Mouse (Mus musculus) neural tube, embryonic 11.5 days (tissue): ENCODE results near the gene Aplp1. TPM values are rescaled to one million over a fixed set of nuclear protein-coding genes. Genes with fewer than 3 reads are reported as not detected.
A peak's percentile ranks its signal among the peaks of the same experiment; 100 is the strongest.

ENCODE experiments used
- ATAC-seq: fragments of 200-750 bp; cut with Nextera tagmentation; 2 replicates; pipeline ENCODE4 v1.8.0; 2017; ENCODE audit warnings: moderate number of reproducible peaks, mild to moderate bottlenecking, moderate TSS enrichment, moderate library complexity; ENCODE audit not compliant: insufficient read depth, low FRiP score, low TSS enrichment
- DNase-seq: peaks from one replicate; pipeline ENCODE4 v3.0.0-alpha.2; 2015; ENCODE audit warnings: low spot score
- H3K27ac ChIP-seq: fragments of 300-500 bp; sonication (generic); 2 replicates; pipeline ENCODE4 v1.5.1; 2014; ENCODE audit warnings: low read depth, mild to moderate bottlenecking, low read length
- H3K27me3 ChIP-seq: fragments of 300-500 bp; sonication (generic); 2 replicates; pipeline ENCODE4 v1.6.1; 2014; ENCODE audit warnings: mild to moderate bottlenecking, low read length, mixed read lengths; ENCODE audit not compliant: control insufficient read depth, insufficient read depth
- H3K36me3 ChIP-seq: fragments of 300-500 bp; sonication (generic); 2 replicates; pipeline ENCODE4 v1.6.1; 2014; ENCODE audit warnings: mild to moderate bottlenecking, low read length, moderate library complexity, mixed read lengths; ENCODE audit not compliant: control insufficient read depth, insufficient read depth
- H3K4me1 ChIP-seq: fragments of 300-500 bp; sonication (generic); 2 replicates; pipeline ENCODE4 v1.6.1; 2014; ENCODE audit warnings: low read length, mixed read lengths; ENCODE audit not compliant: control insufficient read depth, insufficient read depth
- H3K4me2 ChIP-seq: fragments of 300-500 bp; sonication (generic); 2 replicates; pipeline ENCODE4 v1.6.1; 2014; ENCODE audit warnings: low read depth, mild to moderate bottlenecking, moderate library complexity
- H3K4me3 ChIP-seq: fragments of 300-500 bp; sonication (generic); 2 replicates; pipeline ENCODE4 v1.5.1; 2014; ENCODE audit warnings: low read depth, low read length
- H3K9ac ChIP-seq: fragments of 300-500 bp; sonication (generic); 2 replicates; pipeline ENCODE4 v1.6.1; 2014; ENCODE audit warnings: mild to moderate bottlenecking, low read length
- H3K9me3 ChIP-seq: fragments of 300-500 bp; sonication (generic); 2 replicates; pipeline ENCODE4 v1.6.1; 2016; ENCODE audit warnings: low read length; ENCODE audit not compliant: control insufficient read depth
- WGBS: fragments of 180-500 bp; shearing (Covaris S2); extraction: QIAGEN DNeasy Blood & Tissue Kit; methylation state at CpG from one replicate; pipeline ENCODE4 v1.1.7; 2014; 5-methylcytosine and 5-hydroxymethylcytosine counted together
- polyA plus RNA-seq: library from polyadenylated mRNA; unstranded; fragments of >200 nt; fragmentation: Nextera tagmentation; extraction: Ambion mirVana; gene quantifications from 2 replicates; pipeline ENCODE4 v1.2.1, GENCODE M21; 2014

Gene Aplp1
- polyA plus RNA-seq, 1 experiment from 2014 or later, result 165 TPM

DNA sequence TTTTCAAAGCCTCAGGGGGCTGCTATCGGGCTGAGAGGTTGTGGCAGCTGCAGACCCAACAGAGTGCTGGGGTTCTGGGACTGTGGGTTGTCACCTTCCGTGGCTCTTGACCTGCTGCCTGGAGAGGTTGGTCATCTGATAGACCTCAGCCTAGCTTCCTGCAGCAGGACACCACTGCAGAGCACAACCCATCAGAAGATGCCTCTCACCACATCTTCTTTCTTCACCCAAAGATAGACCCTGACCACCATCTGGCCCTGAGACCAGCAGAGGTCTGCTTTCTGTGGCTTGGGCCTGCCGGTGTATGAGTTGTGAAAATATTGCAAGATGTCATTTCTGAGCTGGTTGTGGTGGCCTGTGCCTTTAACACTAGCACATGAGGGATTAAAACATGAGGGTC is 34.3 kb downstream of the Aplp1 start:
- H3K9ac ChIP-seq, result no peak overlapping the region
- no peaks in the 10 kb centered on the region for H3K36me3 ChIP-seq
- 74% methylated on average over 3 of the region's 3 CpGs for WGBS
- H3K4me2 ChIP-seq, result no peak overlapping the region
- H3K27ac ChIP-seq, result no peak overlapping the region
- ATAC-seq, result no peak
- H3K27me3 ChIP-seq, result no peaks in the 10 kb centered on the region
- H3K4me1 ChIP-seq, result no peaks in the 10 kb centered on the region
- H3K9me3 ChIP-seq, result no peaks in the 10 kb centered on the region
- no peak for DNase-seq
- no peak overlapping the region for H3K4me3 ChIP-seq

DNA sequence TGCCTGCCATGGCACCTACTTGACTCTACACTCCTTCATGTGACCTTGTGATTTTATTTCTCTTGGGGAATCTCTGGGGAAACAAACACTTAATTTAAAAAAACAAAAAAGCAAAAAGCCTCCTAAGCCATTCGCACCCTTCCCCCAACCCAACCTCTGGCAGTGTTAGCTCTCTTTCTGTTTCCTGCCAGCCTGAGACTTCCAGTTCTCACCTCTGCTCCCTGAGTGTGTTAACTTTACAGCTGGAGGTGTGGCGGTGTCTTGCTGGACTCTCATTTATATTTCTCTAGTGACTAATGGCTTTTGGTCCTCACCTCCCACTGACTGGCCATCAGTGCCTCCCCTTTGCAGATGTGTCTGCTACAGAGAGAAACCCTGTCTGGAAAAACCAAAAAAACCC is 35.5 kb downstream of the Aplp1 start:
- ATAC-seq (no peak), DNase-seq (no peak)
- H3K4me3 ChIP-seq, result no peak overlapping the region
- no peak overlapping the region for H3K9ac ChIP-seq
- no peak overlapping the region for H3K4me2 ChIP-seq
- 40% methylated on average over 2 of the region's 2 CpGs for WGBS
- H3K4me1 ChIP-seq, result no peaks in the 10 kb centered on the region
- no peaks in the 10 kb centered on the region for H3K36me3 ChIP-seq
- H3K27ac ChIP-seq, result no peak overlapping the region
- H3K27me3 ChIP-seq, result no peaks in the 10 kb centered on the region
- H3K9me3 ChIP-seq, result no peaks in the 10 kb centered on the region

DNA sequence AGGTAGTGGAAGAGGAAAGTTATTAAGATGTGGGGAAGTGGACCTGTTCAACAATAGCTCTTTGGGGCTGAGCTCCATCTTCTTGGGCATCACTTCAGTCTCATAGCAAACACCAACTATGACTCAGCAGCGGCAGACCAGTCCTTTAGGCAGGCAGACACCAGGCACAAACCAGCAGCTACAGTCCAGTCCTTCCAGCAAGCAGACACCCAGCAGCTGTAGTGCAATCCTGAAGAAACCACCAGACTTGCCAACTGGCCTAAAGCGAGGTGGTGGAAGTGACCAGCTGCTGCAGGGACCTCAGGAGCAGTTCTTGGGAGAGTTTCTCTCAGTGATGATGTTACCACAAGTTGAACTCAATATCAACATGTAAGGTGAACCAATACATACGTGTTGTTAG is 36.7 kb downstream of the Aplp1 start:
- 79% methylated on average over 3 of the region's 3 CpGs for WGBS
- Histone ChIP-seq H3K9ac (no peak overlapping the region), H3K4me1 (no peaks in the 10 kb centered on the region), H3K27me3 (no peaks in the 10 kb centered on the region), H3K27ac (no peak overlapping the region), H3K4me2 (no peak overlapping the region), H3K9me3 (no peaks in the 10 kb centered on the region), H3K4me3 (no peak overlapping the region), H3K36me3 (no peaks in the 10 kb centered on the region)
- ATAC-seq (no peak), DNase-seq (no peak)

DNA sequence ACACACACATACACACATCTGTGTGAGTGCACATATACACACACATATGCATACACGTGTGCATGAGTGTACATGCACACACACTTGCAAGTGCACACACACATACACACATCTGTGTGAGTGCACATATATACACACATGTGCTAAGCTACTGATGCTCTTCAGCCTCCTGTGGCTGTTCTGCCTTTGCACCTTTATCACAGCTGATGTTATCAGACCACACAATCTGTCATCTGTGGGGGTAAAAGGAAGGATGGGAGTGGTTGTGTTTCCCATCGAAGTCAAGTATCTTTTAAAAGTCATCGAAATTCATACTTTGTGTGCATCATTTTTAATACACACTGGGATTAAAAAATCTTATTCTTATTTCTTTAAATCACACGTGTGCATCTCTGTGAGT is 43.0 kb downstream of the Aplp1 start:
- WGBS, result 76% methylated on average over 4 of the region's 4 CpGs
- no peak for DNase-seq

DNA sequence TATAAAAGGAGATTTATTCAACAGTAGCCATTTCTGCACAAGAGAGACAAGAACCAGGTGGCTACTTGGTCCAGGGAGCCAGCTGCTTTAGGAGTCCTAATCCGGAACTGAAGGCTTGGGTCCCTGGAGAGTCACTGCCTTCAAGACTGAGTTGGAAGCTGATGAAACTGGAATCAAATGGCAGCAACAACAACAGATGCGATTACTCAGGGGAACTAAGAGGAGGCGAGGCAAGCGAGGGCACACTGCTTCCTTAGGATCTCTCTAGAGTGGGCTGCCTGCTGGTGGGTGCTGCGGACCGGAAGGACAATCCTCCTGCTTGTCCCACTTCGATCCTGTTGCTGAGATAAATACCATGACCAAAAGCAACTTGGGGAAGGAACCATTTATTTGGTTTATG is 45.7 kb downstream of the Aplp1 start:
- no peaks in the 10 kb centered on the region for H3K36me3 ChIP-seq
- no peak overlapping the region for H3K4me2 ChIP-seq
- H3K27me3 ChIP-seq, result no peaks in the 10 kb centered on the region
- H3K9me3 ChIP-seq, result no peaks in the 10 kb centered on the region
- H3K27ac ChIP-seq, result no peak overlapping the region
- peaks cover 4% of the 10 kb centered on the region; the same call in 1 of the 2 replicates for H3K4me1 ChIP-seq
- WGBS, result 48% methylated on average over 7 of the region's 7 CpGs
- ATAC-seq (no peak), DNase-seq (no peak)
- H3K9ac ChIP-seq, result no peak overlapping the region
- no peak overlapping the region for H3K4me3 ChIP-seq

More for the DNA sequence above, 43.0 kb downstream of the Aplp1 start:
- Histone ChIP-seq H3K27ac (no peak overlapping the region), H3K4me3 (no peak overlapping the region), H3K9ac (no peak overlapping the region), H3K4me2 (no peak overlapping the region), H3K9me3 (no peaks in the 10 kb centered on the region), H3K27me3 (no peaks in the 10 kb centered on the region), H3K4me1 (peaks cover 4% of the 10 kb centered on the region; the same call in 1 of the 2 replicates), H3K36me3 (no peaks in the 10 kb centered on the region)
- ATAC-seq, result no peak

DNA sequence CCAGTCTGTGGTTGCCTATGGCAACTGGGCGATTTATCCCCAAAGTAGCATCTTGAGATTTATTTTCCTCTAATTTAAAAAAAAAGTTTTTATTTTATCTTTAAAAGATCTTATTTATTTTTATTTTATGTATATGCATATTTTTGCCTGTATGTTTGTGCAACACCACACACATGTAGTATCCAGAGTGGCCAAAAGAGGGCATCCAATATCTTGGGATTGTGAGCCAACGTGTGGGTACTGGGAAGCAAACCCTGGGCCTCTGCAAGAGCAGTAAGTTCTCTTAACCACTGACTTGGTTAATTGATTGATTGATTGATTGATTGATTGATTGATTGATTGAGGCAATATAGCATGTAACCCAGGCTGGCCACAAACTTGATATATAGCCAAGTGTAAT is 50.5 kb downstream of the Aplp1 start:
- Histone ChIP-seq H3K9ac (no peak overlapping the region), H3K36me3 (no peaks in the 10 kb centered on the region), H3K27ac (no peak overlapping the region), H3K9me3 (no peaks in the 10 kb centered on the region; the same call in 1 of the 2 replicates), H3K27me3 (no peaks in the 10 kb centered on the region), H3K4me3 (no peak overlapping the region), H3K4me2 (no peak overlapping the region), H3K4me1 (peaks cover 4% of the 10 kb centered on the region; the same call in 1 of the 2 replicates)
- no peak for DNase-seq
- WGBS, result 44% methylated on average over 2 of the region's 2 CpGs
- no peak for ATAC-seq

DNA sequence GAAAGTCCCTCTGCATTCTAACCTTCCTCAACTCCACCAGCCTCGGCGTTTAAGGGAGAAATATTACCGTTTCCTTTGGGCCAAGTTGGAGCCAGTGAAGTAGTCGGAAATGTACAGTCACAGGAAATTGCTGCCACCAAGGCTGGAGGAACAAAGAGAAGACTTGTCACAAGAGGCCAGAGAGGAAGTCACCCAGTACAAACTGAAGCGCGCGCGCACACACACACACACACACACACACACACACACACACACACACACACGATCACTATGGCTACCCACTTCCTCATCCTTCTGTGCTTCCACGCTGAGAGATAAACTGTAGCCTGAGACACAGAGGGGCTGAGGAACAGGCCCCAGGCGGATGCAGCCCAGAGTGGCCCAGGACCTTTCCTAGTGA is 51.0 kb downstream of the Aplp1 start:
- DNase-seq (peak; percentile 20), ATAC-seq (no peak)
- Histone ChIP-seq H3K27me3 (no peaks in the 10 kb centered on the region), H3K4me1 (no peaks in the 10 kb centered on the region), H3K4me2 (no peak overlapping the region), H3K36me3 (no peaks in the 10 kb centered on the region), H3K9ac (no peak overlapping the region), H3K9me3 (no peaks in the 10 kb centered on the region; the same call in 1 of the 2 replicates), H3K27ac (no peak overlapping the region), H3K4me3 (no peak overlapping the region)
- 65% methylated on average over 11 of the region's 11 CpGs for WGBS

DNA sequence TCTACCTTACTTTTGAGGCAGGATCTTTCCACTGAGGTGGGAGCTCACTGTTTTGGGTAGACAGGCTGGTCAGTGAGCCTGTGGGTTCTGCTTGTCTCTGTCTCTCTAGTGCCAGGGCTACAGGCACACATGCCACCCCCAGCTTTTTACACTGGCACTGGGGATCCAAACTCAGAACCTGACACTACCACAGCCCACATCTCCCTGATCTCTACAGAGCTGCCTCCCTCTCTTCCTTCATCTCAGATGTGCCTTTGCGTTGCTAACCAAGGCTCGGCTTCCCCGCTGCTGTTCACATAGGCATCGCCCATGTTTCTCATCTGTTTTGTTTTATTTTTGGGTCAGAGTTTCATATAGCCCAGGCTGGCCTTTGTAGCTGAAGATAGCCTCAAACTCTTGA is 51.7 kb downstream of the Aplp1 start:
- Histone ChIP-seq H3K27ac (no peak overlapping the region), H3K36me3 (no peaks in the 10 kb centered on the region)

DNA sequence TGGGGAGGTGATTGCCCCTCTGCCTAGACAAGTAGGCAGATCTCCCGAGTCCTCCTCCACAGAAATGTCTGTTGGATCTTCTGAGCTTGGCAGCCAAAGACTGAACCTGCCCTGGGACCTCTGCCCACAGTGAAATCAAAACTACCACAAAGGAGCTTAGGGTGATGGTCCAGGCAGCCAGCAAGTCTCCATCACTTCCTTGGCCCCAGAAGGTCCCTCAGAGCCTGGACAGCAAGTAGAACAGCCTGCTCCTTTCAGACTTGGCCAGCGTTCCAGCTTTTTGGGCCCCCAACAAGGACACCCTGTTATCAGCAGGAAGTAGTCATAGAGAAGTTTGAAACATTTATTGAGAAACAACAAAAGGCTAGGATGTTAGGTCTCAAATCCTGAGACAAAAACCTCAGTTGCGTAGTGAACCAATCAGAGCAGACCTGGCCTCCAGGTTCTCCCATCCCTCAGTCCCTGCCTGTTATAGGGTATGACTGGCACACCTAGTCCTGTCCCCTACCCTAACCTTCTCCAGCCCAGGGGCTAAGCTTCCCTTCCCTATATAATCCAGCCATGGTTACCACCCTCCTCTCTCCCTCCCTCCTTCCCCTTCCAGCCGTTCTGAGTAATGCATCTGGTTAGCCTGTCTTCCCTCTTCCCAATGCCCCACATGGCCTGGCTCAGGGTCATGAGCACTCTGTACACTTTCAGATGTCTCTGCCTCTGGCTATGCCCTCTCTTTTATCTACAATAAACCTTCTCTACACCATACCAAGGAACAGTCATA is 52.4 kb downstream of the Aplp1 start:
- ATAC-seq (no peak), DNase-seq (no peak)
- no peak overlapping the region for H3K27ac ChIP-seq
- H3K9ac ChIP-seq, result no peak overlapping the region
- no peak overlapping the region for H3K4me2 ChIP-seq
- H3K4me1 ChIP-seq, result no peaks in the 10 kb centered on the region
- no peaks in the 10 kb centered on the region; the same call in 1 of the 2 replicates for H3K9me3 ChIP-seq
- no peaks in the 10 kb centered on the region for H3K27me3 ChIP-seq
- H3K36me3 ChIP-seq, result no peaks in the 10 kb centered on the region
- no peak overlapping the region for H3K4me3 ChIP-seq
- 76% methylated on average over 4 of the region's 4 CpGs for WGBS

More for the DNA sequence above, 51.7 kb downstream of the Aplp1 start:
- H3K4me3 ChIP-seq, result no peak overlapping the region
- no peaks in the 10 kb centered on the region for H3K4me1 ChIP-seq
- no peaks in the 10 kb centered on the region for H3K27me3 ChIP-seq
- ATAC-seq (no peak), DNase-seq (no peak)
- H3K4me2 ChIP-seq, result no peak overlapping the region
- no peak overlapping the region for H3K9ac ChIP-seq
- WGBS, result 93% methylated on average over 4 of the region's 4 CpGs
- H3K9me3 ChIP-seq, result no peaks in the 10 kb centered on the region; the same call in 1 of the 2 replicates
